Mouse (Mus musculus) skeletal muscle tissue, adult 2 months (tissue): ENCODE data around the gene Krt82.

Experiments used
- DNase-seq: peaks from one replicate; pipeline ENCODE4 v3.0.0-alpha.2; 2012; ENCODE audit warnings: low read depth, low spot score

Krt82 gene

DNA sequence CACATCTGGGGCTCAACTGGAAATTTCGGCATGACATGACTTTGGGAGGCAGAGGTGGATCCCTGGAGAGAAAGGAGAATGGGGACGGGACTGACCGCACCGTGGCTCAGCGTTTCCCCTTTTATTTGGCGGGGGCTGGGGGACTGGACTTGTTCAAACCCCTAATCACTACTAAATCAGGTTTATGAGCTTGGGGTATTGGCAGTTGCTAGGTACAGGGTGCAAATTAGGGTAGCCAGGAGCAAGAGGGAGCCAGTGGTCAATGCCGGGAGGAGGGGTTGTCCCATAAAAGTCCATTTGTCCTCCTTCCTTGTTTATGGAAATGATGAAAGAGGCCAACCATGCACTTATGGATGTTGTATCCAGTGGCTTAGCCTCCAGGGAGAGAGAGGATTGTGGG is at the start of gene Krt82:
Gene Krt82 (minus strand): TSS at position 101 of the 400 bp plus-strand sequence.
- DNase-seq = no peak

DNA sequence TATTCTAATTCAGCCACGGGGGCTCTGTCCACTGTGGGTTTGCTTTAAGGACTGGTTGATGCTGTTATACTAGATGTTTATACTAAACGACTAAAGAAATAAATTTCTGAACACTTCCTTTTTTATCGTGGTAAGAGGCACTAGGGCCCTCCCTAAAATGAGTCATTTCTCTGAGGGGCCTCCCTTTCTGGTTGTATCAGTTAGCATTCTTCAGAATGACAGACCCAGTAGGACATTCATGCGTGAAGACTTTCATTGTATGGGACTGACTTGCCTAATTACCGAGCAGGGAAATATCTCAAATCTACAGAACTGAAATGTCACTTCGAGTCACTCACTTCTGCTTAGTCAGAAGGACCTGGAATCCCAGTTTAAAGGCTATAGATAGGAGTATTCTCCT is 48.7 kb upstream of the Krt82 start:
- DNase-seq = no peak

DNA sequence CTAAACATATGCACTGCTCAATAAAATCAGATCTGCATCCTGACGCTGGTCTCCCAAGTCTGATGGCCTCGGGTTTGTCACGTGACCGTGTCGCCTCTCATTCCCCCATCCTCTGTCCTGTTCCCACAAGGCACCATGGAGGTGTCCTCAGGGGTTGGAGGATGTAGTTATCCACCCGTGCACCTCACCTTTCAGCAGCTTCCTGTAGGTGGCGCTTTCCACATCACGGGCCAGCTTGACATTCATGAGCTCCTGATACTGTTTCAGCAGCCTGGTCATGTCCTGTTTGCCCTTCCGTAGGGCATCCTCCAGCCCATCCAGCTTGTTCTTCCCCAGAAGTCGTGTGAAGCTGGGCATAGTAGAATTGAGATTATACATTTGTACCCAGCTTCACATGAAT is 37.7 kb upstream of the Krt82 start:
- no peak for DNase-seq

DNA sequence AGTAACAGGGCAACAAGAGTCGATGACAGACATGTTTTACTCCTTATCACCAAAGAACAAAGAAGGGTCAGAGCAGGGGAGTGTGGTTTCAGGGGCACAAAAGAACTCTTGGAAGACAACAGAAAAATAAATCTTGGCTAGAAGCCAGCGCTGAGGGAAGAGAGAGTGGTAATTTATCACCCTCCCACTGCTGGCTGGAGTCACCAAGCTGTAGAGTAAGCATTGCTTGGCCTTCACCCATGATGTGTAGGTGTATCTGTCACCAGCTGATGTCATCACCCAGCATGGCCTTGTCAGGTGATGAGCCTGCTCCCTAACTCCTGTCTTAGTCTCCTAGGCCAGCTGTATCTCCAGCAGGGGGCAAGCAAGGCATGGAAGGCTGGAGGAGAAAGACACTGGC is 34.0 kb upstream of the Krt82 start:
- DNase-seq = no peak

DNA sequence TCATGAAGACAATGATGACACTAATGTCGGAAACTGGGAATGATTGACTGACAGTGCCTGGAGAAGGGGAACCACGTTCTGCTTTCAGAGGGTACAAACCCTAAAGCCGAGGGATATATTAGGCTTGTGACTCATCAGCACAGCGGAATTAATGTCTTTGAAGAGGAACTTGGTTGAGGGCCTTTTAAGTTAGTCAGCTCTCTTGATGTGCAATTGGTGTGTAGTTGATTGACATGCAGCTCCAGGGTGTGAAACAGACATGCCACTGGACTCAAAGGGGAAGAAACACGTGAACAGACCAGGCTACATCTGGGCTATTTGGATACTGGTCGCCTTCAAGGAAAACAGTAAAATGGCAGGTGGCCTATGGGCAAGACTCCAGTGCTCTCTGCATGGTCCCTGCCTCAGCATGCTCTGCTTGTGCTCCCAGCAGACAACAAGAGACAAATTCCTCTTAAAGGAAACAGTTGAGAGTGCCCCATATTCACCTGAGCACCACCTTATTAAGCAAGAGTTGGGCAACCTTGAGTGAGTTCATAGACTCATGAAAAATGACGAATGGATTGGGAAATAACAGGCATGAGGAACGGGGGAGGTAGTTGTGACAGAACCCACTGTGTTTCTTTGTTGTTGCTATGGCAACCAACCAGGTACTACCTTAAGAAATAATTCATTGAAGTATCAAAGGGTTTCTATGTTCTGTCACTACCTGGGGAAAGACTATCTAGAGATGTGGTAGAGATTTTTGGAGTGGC is 32.9 kb upstream of the Krt82 start:
- DNase-seq = no peak

DNA sequence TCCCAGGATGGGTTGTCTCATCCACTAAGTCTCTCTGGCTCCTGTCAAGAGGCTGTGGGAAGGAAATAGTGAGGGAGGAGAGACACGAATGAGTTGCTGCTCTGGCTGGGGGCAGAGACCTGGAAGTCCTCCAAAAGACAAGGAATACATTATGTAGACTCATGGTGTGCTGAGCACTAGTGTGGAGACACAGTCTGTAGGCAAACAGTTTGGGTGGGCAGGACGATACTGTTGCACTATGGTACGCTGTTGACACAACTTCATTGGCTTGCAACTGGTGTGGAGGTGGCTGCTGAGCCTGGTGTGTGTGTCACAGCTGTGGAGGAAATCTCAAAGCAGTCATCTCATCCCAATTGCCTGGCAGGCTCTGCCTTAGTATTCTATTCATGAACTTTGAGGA is 31.2 kb upstream of the Krt82 start:
- no peak for DNase-seq

DNA sequence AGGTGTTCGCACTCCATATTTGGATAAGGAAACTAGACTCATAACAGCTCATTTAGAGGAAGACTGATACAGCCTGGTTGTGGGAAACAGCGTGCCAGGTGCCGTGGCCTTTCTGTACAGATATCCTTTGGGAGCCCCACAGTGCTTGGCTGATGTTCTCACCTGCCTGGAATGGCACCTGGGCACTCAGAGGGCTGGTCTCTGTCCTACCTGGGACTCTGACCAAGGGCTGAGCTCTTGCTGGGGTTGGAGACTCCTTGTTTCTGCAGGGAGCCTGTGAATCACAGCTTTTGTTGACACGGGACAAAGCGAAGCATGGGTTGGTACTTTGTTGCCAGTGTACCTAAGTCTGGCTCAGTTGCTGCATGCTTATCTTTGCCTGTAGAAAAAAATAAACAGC is 25.0 kb upstream of the Krt82 start:
- DNase-seq = no peak

DNA sequence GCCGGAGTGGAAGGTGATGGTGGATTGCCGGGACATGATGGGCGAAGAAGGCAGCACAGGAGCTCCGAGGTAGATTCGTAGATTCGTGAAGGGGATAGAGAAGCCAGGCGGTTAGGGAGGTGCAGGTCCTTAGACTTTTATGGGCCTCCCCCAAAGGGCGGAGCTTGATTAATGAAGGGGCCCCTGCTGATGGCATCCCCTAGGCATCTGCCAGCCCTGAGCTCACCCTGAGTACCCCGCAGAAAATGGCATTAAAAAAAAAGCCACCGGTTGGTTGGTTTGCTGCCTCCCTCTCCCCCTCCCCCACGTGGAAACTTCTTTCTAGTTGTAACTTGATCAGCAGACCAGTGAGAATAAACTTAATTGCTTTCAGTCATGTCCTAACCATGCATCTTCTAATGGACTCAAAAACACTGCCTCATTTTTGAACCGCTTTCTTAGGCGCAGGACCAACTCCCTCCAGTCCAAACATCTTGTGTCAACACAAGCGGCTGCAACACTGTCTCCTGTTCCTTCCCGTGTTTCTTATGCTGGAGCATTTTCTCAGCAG is 23.4 kb upstream of the Krt82 start, which contains the start of gene Krt75:
Gene Krt75 (minus strand): TSS at position 109 of the 550 bp plus-strand sequence.
- DNase-seq = no peak

DNA sequence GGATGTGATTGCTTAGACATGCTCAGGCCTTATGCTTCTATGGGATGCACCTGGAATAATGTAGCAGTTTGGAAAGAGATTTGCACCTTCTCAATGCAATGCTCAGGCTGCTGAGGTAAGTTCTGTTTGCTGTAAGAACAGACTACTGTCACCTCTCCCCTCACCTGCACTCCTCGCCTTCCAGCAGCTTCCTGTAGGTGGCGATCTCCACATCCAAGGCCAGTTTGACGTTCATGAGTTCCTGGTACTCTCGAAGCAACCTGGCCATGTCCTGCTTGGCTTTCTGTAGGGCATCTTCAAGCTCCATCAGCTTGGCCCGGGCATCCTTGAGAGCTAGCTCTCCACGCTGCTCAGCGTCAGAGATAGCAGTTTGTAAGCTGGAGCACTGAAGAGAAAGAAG is 17.3 kb upstream of the Krt82 start:
- DNase-seq = no peak

DNA sequence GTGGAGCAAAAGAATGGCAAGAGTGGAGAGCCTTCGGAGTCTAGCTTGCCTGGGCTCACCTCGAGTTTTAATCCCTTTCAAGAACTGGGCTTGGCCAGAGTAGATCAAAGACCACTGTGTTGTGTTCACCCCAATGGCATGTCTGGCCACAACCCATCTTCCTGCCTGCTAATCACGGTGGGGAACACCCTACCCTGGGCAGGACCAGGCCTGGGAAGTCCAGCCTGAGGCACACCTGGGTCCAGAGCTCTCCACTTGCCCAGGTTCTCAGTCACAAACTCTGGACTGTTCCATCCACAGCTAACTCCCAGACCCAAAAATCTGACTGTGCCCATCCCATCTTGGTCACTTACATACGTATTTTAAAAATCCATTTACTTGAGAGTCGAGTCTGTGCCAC is 12.4 kb upstream of the Krt82 start, which contains the start of gene Krt90:
Gene Krt90 (minus strand): TSS at position 101 of the 400 bp plus-strand sequence.
- DNase-seq = no peak

DNA sequence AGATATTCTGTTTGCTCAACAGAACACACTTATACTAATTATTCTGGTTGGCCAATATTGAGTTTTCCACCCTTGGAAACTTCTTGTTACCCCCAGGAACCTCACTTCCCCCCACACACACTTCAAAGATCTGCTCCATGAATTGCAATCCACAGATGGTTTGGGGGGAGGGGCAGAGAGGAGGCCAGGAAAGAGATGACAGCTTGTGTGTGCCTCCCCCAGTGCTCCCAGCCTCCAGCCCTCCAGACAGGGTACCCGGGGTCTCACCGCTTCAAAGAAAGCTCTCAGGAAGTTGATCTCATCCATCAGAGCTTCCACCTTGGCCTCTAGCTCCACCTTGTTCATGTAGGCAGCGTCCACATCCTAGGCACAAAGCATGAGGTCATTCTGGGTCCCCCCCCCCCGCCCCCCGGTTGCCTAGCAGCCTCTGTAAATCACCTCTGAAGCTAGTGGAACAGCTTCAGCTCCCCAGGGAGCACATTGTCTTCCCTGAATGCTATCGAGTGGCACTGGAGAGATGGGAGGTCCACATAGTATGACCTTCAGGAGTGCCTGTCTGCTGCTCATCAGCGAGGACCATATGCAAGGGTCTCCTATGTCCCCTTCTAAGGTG is 7.7 kb upstream of the Krt82 start:
- no peak for DNase-seq

DNA sequence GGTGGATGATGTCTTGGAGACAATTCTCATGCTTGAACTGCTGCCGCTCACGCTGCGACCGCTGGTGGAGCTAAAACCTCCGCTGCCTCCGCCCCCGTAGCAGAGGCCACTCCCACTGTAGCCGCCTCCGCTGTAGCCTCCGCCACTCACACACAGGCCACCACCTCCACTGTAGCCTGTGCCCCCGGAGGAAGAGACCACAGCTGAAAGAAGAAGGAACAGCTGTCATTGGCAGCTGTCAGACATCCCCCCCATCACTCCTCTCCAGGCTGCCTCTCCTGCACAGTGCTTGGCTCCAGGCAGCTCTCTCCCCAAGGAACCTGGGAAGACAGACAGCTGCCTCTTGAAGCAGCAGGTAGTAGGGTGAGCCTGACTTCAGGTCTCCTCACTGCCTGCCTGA is 2.7 kb upstream of the Krt82 start:
- DNase-seq = no peak

DNA sequence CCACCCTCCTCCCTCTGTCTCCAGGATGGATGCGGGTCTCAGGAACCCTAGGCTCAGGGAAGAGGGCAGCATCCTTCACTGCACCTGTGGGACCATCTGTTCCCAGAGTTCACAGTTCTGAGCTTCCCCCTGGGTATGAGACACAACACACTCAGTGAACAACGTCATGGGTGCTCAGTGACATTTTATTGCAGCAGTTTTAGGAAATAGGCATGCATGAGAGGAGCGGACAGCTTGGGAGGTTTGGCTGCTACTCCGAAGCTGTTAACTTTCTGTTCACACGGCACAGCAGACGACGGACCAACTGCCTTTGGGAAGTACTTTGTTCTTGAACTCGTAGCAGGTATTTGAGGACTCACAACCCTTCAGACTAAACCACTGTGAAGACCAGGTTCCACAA is 1.7 kb upstream of the Krt82 start:
- no peak for DNase-seq

DNA sequence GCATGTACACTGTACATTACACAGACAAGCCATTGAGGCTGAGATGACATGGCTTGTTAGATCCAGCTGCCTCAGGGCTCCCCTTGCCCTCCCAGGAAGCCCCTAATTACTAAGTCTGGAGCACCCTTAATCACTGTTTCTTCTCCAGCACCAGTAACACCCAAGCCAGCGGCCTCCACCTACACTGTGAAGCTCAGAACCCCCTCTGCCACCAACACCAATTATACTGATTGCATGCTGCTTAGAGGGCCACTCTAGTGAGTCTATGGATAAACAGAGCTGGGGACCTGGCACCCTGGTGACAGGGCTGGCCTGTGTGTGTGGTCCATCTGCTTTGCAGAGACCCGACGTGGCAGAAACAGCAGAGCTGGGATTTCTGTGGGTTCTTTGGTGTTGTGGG is 6.0 kb downstream of the Krt82 start:
- DNase-seq = no peak

DNA sequence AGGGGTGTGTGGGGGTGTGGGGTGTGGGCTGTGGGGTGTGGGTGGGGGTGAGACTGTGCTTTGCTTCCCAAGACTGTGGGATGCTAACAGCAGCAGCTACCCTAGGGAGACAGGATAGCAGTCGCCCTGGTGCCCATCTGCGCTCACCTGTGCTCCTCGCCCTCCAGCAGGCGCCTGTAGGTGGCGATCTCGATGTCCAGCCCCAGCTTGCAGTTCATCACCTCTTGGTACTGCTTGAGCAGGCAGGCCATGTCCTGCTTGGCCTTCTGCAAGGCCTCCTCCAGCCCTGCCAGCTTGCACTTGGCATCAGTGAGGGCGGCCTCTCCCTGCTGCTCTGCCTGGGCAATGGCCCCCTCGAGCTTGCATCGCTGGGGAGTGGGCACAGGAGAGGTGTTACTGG is 7.9 kb downstream of the Krt82 start:
- DNase-seq = no peak

DNA sequence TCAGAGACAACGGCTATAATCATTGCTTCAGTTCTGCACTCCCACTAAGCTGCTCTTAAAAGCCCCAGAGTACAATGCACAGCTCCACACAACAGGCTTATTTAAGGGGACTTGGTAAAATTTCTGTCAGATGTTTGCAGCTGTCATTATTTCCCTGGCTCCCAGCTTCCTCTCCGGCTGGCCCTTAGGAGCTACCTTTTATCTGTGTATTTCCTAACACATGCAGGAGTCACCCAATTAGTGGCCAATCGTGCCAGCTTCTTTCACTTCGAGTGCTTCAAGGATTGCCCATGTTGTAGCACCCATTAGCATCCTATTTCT is 11.9 kb downstream of the Krt82 start:
- no peak for DNase-seq

DNA sequence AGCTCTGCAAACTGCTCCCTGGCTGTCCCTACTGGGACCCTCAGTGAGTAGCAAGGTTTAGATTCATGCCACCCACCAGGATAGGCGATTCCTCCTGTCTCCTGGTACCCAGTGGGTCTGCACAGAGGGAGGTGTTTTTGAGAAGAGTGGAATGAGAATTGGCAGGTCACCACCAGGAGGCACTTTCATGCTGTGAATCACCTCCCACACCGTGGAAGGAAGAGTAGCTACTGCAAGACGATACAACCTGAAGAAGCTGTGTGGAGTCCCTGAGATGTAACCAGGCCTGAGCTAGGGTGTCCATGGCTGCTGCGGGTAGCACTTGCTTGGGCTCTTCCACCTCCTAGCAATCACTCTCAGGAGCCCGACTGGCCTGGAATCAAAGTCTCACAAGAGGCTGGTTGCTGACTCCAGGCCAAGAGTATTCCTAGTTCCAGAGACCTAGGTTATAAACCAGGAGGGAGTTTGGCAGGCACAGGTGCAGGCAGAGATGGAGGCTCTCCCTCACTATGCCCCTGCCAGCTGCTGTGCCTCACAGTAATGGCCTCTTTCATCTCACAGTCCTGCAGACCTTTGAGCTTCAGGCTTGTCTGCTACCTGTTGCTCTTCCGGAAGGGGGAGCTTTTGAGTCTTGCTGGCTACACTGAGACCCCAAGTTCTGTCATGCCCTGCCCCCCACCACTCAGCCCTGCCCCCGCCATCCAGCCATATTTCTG is 12.4 kb downstream of the Krt82 start:
- no peak for DNase-seq

DNA sequence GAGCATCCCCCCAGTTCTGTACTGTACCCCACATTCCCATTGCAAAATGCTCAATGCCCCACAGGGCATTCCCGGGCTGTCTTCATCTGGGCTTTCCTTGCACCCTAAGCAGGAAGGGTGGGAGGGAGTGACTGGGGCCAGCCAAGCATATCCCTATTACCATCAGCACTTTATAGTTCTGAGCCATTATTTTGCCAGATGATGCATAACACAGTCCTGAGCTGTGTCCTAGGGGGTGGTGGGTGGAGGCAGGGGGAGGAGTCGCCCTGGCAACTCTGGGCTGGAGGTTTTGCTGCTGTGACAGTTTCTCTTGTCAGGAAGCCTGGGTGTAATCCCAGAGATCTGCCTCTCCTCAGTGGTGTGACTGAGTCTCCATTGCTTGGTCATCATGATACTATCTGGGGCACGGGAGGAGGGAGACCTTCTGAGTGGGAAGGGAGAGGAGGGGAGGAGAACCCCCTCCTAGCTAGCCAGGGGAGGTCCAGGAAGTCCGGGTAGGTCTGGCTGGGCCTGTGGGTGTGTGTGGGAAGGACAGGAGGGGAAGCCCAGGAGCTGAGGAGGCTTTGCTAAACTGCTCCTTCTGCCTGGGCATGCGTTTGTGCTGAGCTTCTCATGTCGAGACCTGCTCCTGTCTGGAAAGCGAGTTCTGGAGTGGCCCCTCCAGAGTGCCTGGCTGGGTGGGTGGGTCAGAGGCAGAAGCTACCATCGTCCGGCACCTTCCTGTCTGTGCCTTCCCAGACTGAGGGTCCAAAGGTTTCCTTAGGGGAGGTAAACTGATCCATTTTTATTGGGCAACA is 14.2 kb downstream of the Krt82 start:
- DNase-seq = no peak

DNA sequence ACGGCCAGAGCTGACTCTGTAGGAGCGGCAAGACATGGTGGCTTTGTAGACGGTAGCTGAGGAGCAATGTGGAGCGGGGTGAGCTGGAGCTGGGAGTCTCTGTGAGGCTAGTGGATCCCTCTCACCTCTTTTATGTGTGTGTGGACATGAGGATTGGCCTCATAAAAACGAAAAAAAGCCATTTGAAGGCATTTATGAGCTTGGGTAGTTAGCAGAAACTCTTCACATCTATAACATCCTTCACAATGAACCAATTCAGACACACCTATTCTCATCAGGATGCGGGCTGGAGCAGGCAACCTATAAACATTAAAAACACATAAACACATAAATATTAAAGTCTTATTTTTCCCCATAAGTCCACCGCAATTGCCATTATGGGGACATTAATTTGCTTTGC is 17.7 kb downstream of the Krt82 start, which contains the start of gene Krt84:
Gene Krt84 (minus strand): TSS at position 101 of the 400 bp plus-strand sequence.
- DNase-seq = no peak

DNA sequence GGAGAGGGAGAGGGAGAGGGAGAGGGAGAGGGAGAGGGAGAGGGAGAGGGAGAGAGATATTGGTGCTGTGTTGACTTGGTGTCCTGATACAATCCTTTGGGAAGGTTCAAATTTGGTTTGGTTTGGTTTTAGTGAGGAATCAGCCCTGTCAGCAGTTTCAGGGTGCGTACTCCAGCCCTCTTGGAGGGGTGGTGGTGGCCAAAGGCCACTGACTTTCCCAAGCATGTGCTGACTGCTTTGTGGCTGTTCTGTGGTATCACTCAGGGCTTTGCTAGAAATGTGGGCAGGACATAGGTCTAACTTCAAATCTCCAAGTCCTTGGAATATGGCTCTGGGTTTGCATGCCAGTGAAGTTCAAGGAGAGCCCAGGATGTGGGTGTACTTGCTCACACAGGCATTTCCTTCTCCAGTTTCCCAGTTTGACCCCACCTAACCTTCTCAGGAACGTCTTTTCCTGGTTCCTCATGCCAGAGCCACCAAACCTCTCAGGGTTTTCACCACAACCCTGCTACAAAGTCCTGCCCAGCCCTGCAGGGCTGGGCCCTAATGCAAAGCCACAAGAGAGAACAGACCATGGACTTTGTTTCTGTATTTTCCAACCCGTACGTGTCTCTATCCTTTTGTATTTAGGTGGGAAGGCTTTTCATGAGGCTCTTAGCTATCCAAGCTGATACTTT is 27.8 kb downstream of the Krt82 start:
- DNase-seq = peak; percentile 10

DNA sequence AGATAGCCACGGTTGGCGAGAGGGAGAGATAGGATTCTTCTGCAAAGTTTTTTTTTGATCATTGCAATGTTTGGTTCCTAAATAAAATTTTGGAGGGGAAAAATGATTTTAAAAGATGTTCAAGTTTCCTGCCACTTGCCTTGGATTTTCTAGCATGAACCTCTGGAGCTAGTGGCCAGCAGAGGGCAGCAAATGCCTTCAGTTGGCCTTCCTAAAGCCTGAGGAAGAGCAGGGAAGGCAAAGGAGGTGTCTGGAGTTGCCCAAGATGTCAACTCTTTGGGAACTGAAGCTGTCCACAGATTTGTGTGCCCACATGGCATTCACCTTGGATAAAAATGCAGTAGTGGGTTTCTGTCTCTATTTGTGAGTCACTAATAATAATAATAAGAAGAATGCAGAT is 30.7 kb downstream of the Krt82 start:
- peak; percentile 65 for DNase-seq
